Mouse (Mus musculus): ENCODE data around the gene Golim4.

- TF ChIP-seq CTCF (IDR thresholded peaks at IDR 0.05; ENCODE audit: low read depth) (no peak), EP300 (optimal IDR thresholded peaks at IDR 0.05) (no peak)
Measured at GRCm38 (mm10) chr3:75912786-75913185, 44.0 kb downstream of the Golim4 start.

Measured in stomach, postnatal 0 days (tissue).